Mouse (Mus musculus): Measurements from ENCODE around the gene Zfp644. TPM values are rescaled to one million over a fixed set of nuclear protein-coding genes. Genes with fewer than 3 reads are reported as not detected.

The Zfp644 gene
- polyA plus RNA-seq, 1 experiment from 2014 or later: 82.8 TPM

DNA sequence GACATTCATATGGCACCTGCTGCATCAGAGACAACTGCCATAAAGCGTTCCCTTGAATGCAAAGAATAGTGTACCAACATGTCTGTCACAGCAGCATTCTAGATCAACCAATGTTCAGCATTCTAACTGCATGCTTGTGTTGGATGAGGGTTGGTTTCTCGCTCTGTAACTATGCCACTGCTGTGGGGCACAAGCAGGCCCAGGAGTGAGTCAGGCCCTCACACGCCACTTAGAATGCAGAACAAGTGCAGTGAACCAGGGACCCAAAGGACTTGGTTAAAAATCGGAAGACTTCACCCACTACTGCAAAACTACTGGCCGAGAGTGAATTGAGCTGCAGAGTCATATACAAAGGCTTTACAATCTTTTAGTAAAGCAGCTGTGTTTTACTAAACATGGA is 74.9 kb downstream of the Zfp644 start:
- H3K27me3 ChIP-seq (ENCODE audit: control insufficient read depth, insufficient read depth, low read length): no peaks in the 10 kb centered on the region
- no peak for ATAC-seq (replicated peaks; ENCODE audit: insufficient number of reproducible peaks, low FRiP score, low TSS enrichment)
- H3K4me2 ChIP-seq: no peak overlapping the region
- H3K9me3 ChIP-seq (replicated peaks; ENCODE audit: control insufficient read depth, low read length): no peaks in the 10 kb centered on the region
- peaks cover 2% of the 10 kb centered on the region; the same call in 1 of the 2 replicates for H3K36me3 ChIP-seq (ENCODE audit: control insufficient read depth, insufficient read depth, low read length)
- no peak overlapping the region for H3K9ac ChIP-seq (ENCODE audit: low read depth, low read length)
- WGBS (ENCODE audit: insufficient replicate concordance): 87% methylated on average over 5 of the region's 5 CpGs
- no peak overlapping the region for H3K4me3 ChIP-seq (ENCODE audit: low read depth, low read length)
- H3K4me1 ChIP-seq (ENCODE audit: control insufficient read depth, insufficient read depth, low read length): no peaks in the 10 kb centered on the region
- no peak overlapping the region for H3K27ac ChIP-seq (ENCODE audit: low read depth, low read length)

GRCm38 (mm10) chr5:106620446-106620845 is 76.6 kb downstream of the Zfp644 start:
- H3K4me3 ChIP-seq (ENCODE audit: low read depth, low read length): no peak overlapping the region
- H3K4me2 ChIP-seq: no peak overlapping the region
- no peak for ATAC-seq (replicated peaks; ENCODE audit: insufficient number of reproducible peaks, low FRiP score, low TSS enrichment)
- H3K36me3 ChIP-seq (ENCODE audit: control insufficient read depth, insufficient read depth, low read length): peaks cover 2% of the 10 kb centered on the region
- no peaks in the 10 kb centered on the region for H3K4me1 ChIP-seq (ENCODE audit: control insufficient read depth, insufficient read depth, low read length)
- no peak overlapping the region for H3K27ac ChIP-seq (ENCODE audit: low read depth, low read length)
- WGBS (ENCODE audit: insufficient replicate concordance): 92% methylated on average over 6 of the region's 6 CpGs
- no peak overlapping the region for H3K9ac ChIP-seq (ENCODE audit: low read depth, low read length)
- H3K9me3 ChIP-seq (replicated peaks; ENCODE audit: control insufficient read depth, low read length): no peaks in the 10 kb centered on the region
- no peaks in the 10 kb centered on the region for H3K27me3 ChIP-seq (ENCODE audit: control insufficient read depth, insufficient read depth, low read length)

GRCm38 (mm10) chr5:106615006-106615405 is 82.1 kb downstream of the Zfp644 start:
- no peak overlapping the region for H3K4me2 ChIP-seq
- WGBS (ENCODE audit: insufficient replicate concordance): 88% methylated on average over 2 of the region's 2 CpGs
- no peak for ATAC-seq (replicated peaks; ENCODE audit: insufficient number of reproducible peaks, low FRiP score, low TSS enrichment)
- H3K9me3 ChIP-seq (replicated peaks; ENCODE audit: control insufficient read depth, low read length): no peaks in the 10 kb centered on the region
- no peak overlapping the region for H3K27ac ChIP-seq (ENCODE audit: low read depth, low read length)
- H3K4me3 ChIP-seq (ENCODE audit: low read depth, low read length): no peak overlapping the region
- H3K36me3 ChIP-seq (ENCODE audit: control insufficient read depth, insufficient read depth, low read length): peaks cover 7% of the 10 kb centered on the region
- no peaks in the 10 kb centered on the region; the same call in 1 of the 2 replicates for H3K4me1 ChIP-seq (ENCODE audit: control insufficient read depth, insufficient read depth, low read length)
- H3K27me3 ChIP-seq (ENCODE audit: control insufficient read depth, insufficient read depth, low read length): no peaks in the 10 kb centered on the region
- H3K9ac ChIP-seq (ENCODE audit: low read depth, low read length): no peak overlapping the region

DNA sequence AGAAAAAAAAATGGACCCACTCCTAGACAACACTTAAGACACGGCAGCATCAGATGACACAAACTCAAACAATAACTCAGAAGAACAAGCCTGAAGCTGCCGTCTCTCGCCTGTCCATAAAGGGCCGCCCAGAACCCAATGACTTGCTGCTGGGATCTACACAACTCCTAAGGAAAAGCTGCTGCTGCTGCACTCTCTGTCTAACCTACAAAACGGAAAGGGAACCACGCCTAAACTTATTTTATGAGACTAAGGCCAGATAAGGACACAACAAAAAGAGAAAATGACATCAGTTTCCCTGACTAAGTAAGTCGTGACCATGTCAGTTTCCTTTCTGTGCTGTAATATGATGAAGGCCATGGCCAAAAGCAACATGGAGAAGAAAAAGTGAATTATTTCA is 82.5 kb downstream of the Zfp644 start:
- H3K4me1 ChIP-seq (ENCODE audit: control insufficient read depth, insufficient read depth, low read length): no peaks in the 10 kb centered on the region; the same call in 1 of the 2 replicates
- H3K27ac ChIP-seq (ENCODE audit: low read depth, low read length): no peak overlapping the region
- no peaks in the 10 kb centered on the region for H3K9me3 ChIP-seq (replicated peaks; ENCODE audit: control insufficient read depth, low read length)
- 77% methylated on average over 7 of the region's 7 CpGs for WGBS (ENCODE audit: insufficient replicate concordance)
- H3K36me3 ChIP-seq (ENCODE audit: control insufficient read depth, insufficient read depth, low read length): peaks cover 7% of the 10 kb centered on the region
- ATAC-seq (replicated peaks; ENCODE audit: insufficient number of reproducible peaks, low FRiP score, low TSS enrichment): no peak
- H3K27me3 ChIP-seq (ENCODE audit: control insufficient read depth, insufficient read depth, low read length): no peaks in the 10 kb centered on the region
- H3K4me3 ChIP-seq (ENCODE audit: low read depth, low read length): no peak overlapping the region
- no peak overlapping the region for H3K4me2 ChIP-seq
- no peak overlapping the region for H3K9ac ChIP-seq (ENCODE audit: low read depth, low read length)

- Histone ChIP-seq H3K36me3 (ENCODE audit: control insufficient read depth, insufficient read depth, low read length) (peaks cover 5% of the 10 kb centered on the region), H3K4me2 (no peak overlapping the region), H3K9me3 (replicated peaks; ENCODE audit: control insufficient read depth, low read length) (no peaks in the 10 kb centered on the region), H3K27ac (ENCODE audit: low read depth, low read length) (no peak overlapping the region), H3K9ac (ENCODE audit: low read depth, low read length) (no peak overlapping the region), H3K4me1 (ENCODE audit: control insufficient read depth, insufficient read depth, low read length) (no peaks in the 10 kb centered on the region; the same call in 1 of the 2 replicates), H3K27me3 (ENCODE audit: control insufficient read depth, insufficient read depth, low read length) (no peaks in the 10 kb centered on the region), H3K4me3 (ENCODE audit: low read depth, low read length) (no peak overlapping the region)
- no peak for ATAC-seq (replicated peaks; ENCODE audit: insufficient number of reproducible peaks, low FRiP score, low TSS enrichment)
- 94% methylated on average over 2 of the region's 2 CpGs for WGBS (ENCODE audit: insufficient replicate concordance)
These were observed 84.9 kb downstream of the Zfp644 start for GRCm38 (mm10) chr5:106612151-106612550.

- Histone ChIP-seq H3K9me3 (replicated peaks; ENCODE audit: control insufficient read depth, low read length) (no peaks in the 10 kb centered on the region), H3K9ac (ENCODE audit: low read depth, low read length) (no peak within 1 kb of the TSS), H3K27me3 (ENCODE audit: control insufficient read depth, insufficient read depth, low read length) (no peaks in the 10 kb centered on the region), H3K4me3 (ENCODE audit: low read depth, low read length) (no peak within 1 kb of the TSS), H3K27ac (ENCODE audit: low read depth, low read length) (no peak within 1 kb of the TSS), H3K4me1 (ENCODE audit: control insufficient read depth, insufficient read depth, low read length) (peaks cover 4% of the 10 kb centered on the region; the same call in 1 of the 2 replicates), H3K36me3 (ENCODE audit: control insufficient read depth, insufficient read depth, low read length) (peaks cover 5% of the 10 kb centered on the region; the same call in 1 of the 2 replicates), H3K4me2 (no peak within 1 kb of the TSS)
- 85% methylated on average over 4 of the region's 4 CpGs for WGBS (ENCODE audit: insufficient replicate concordance)
- no peak for ATAC-seq (replicated peaks; ENCODE audit: insufficient number of reproducible peaks, low FRiP score, low TSS enrichment)
These were observed 88.3 kb downstream of the Zfp644 start, which contains the start of gene Gm17304 for GRCm38 (mm10) chr5:106608798-106609197. Gene Gm17304 (plus strand): TSS chr5:106609098.

GRCm38 (mm10) chr5:106607081-106607480 is 90.0 kb downstream of the Zfp644 start:
- WGBS (ENCODE audit: insufficient replicate concordance): 54% methylated on average over 5 of the region's 5 CpGs
- H3K9me3 ChIP-seq (replicated peaks; ENCODE audit: control insufficient read depth, low read length): no peaks in the 10 kb centered on the region
- peaks cover 4% of the 10 kb centered on the region; the same call in 1 of the 2 replicates for H3K4me1 ChIP-seq (ENCODE audit: control insufficient read depth, insufficient read depth, low read length)
- ATAC-seq (replicated peaks; ENCODE audit: insufficient number of reproducible peaks, low FRiP score, low TSS enrichment): no peak
- H3K9ac ChIP-seq (ENCODE audit: low read depth, low read length): no peak overlapping the region
- H3K36me3 ChIP-seq (ENCODE audit: control insufficient read depth, insufficient read depth, low read length): peaks cover 4% of the 10 kb centered on the region; the same call in 1 of the 2 replicates
- H3K4me3 ChIP-seq (ENCODE audit: low read depth, low read length): no peak overlapping the region
- no peaks in the 10 kb centered on the region for H3K27me3 ChIP-seq (ENCODE audit: control insufficient read depth, insufficient read depth, low read length)
- H3K27ac ChIP-seq (ENCODE audit: low read depth, low read length): no peak overlapping the region
- no peak overlapping the region for H3K4me2 ChIP-seq

- no peaks in the 10 kb centered on the region for H3K27me3 ChIP-seq (ENCODE audit: control insufficient read depth, insufficient read depth, low read length)
- no peak overlapping the region for H3K27ac ChIP-seq (ENCODE audit: low read depth, low read length)
- no peaks in the 10 kb centered on the region; the same call in 1 of the 2 replicates for H3K36me3 ChIP-seq (ENCODE audit: control insufficient read depth, insufficient read depth, low read length)
- WGBS (ENCODE audit: insufficient replicate concordance): 90% methylated on average over 6 of the region's 6 CpGs
- H3K4me2 ChIP-seq: no peak overlapping the region
- no peaks in the 10 kb centered on the region for H3K9me3 ChIP-seq (replicated peaks; ENCODE audit: control insufficient read depth, low read length)
- H3K4me1 ChIP-seq (ENCODE audit: control insufficient read depth, insufficient read depth, low read length): peaks cover 4% of the 10 kb centered on the region; the same call in 1 of the 2 replicates
- H3K9ac ChIP-seq (ENCODE audit: low read depth, low read length): no peak overlapping the region
- ATAC-seq (replicated peaks; ENCODE audit: insufficient number of reproducible peaks, low FRiP score, low TSS enrichment): no peak
- H3K4me3 ChIP-seq (ENCODE audit: low read depth, low read length): no peak overlapping the region
These were observed 92.0 kb downstream of the Zfp644 start for GRCm38 (mm10) chr5:106605096-106605495.

- no peaks in the 10 kb centered on the region for H3K27me3 ChIP-seq (ENCODE audit: control insufficient read depth, insufficient read depth, low read length)
- no peak for ATAC-seq (replicated peaks; ENCODE audit: insufficient number of reproducible peaks, low FRiP score, low TSS enrichment)
- H3K36me3 ChIP-seq (ENCODE audit: control insufficient read depth, insufficient read depth, low read length): no peaks in the 10 kb centered on the region; the same call in 1 of the 2 replicates
- no peaks in the 10 kb centered on the region for H3K9me3 ChIP-seq (replicated peaks; ENCODE audit: control insufficient read depth, low read length)
- no peak overlapping the region for H3K4me2 ChIP-seq
- H3K9ac ChIP-seq (ENCODE audit: low read depth, low read length): no peak overlapping the region
- no peak overlapping the region for H3K27ac ChIP-seq (ENCODE audit: low read depth, low read length)
- 93% methylated on average over 5 of the region's 5 CpGs for WGBS (ENCODE audit: insufficient replicate concordance)
- peaks cover 4% of the 10 kb centered on the region; the same call in 1 of the 2 replicates for H3K4me1 ChIP-seq (ENCODE audit: control insufficient read depth, insufficient read depth, low read length)
- no peak overlapping the region for H3K4me3 ChIP-seq (ENCODE audit: low read depth, low read length)
These were observed 92.7 kb downstream of the Zfp644 start for GRCm38 (mm10) chr5:106604381-106604780.

Data from heart, embryonic 11.5 days (tissue).